Mouse (Mus musculus): Measurements from ENCODE around the gene Cep170.

Gene Cep170

GRCm38 (mm10) chr1:176753861-176754718, 59.8 kb downstream of the Cep170 start:
- DNase-seq (ENCODE audit: low read depth, low spot score): peak; percentile 28

GRCm38 (mm10) chr1:176749708-176750107, 64.2 kb downstream of the Cep170 start:
- DNase-seq (ENCODE audit: low read depth, low spot score): no peak

- no peak for DNase-seq (ENCODE audit: low read depth, low spot score)
Observed at GRCm38 (mm10) chr1:176732834-176733233, 81.0 kb downstream of the Cep170 start.

GRCm38 (mm10) chr1:176730528-176730927, 83.3 kb downstream of the Cep170 start:
- no peak for DNase-seq (ENCODE audit: low read depth, low spot score)

GRCm38 (mm10) chr1:176727372-176727771, 86.5 kb downstream of the Cep170 start:
- no peak for DNase-seq (ENCODE audit: low read depth, low spot score)

GRCm38 (mm10) chr1:176724771-176725170, 89.1 kb downstream of the Cep170 start:
- peak; percentile 61 for DNase-seq (ENCODE audit: low read depth, low spot score)

- DNase-seq (ENCODE audit: low read depth, low spot score): peak; percentile 43
Observed at GRCm38 (mm10) chr1:176723858-176724713, 89.8 kb downstream of the Cep170 start.

- DNase-seq (ENCODE audit: low read depth, low spot score): peak; percentile 85
Observed at GRCm38 (mm10) chr1:176712436-176712835, 101.4 kb downstream of the Cep170 start.

GRCm38 (mm10) chr1:176700226-176700625, 113.6 kb downstream of the Cep170 start:
- DNase-seq (ENCODE audit: low read depth, low spot score): no peak

- peak; percentile 28 for DNase-seq (ENCODE audit: low read depth, low spot score)
Observed at GRCm38 (mm10) chr1:176699793-176700192, 114.1 kb downstream of the Cep170 start.

- no peak for DNase-seq (ENCODE audit: low read depth, low spot score)
Observed at GRCm38 (mm10) chr1:176698647-176699046, 115.2 kb downstream of the Cep170 start.

GRCm38 (mm10) chr1:176697091-176697490, 116.8 kb downstream of the Cep170 start:
- peak; percentile 80 for DNase-seq (ENCODE audit: low read depth, low spot score)

- no peak for DNase-seq (ENCODE audit: low read depth, low spot score)
Observed at GRCm38 (mm10) chr1:176691101-176691500, 122.8 kb downstream of the Cep170 start.

- DNase-seq (ENCODE audit: low read depth, low spot score): peak; percentile 70
Observed at GRCm38 (mm10) chr1:176688251-176688880, 125.5 kb downstream of the Cep170 start.
